Mouse (Mus musculus) embryonic facial prominence, embryonic 15.5 days (tissue): ENCODE results near the gene Dock4. TPM values are rescaled to one million over a fixed set of nuclear protein-coding genes. Genes with fewer than 3 reads are reported as not detected.

Experiments used
- ATAC-seq: fragments of 200-750 bp; cut with Nextera tagmentation; 2 replicates; pipeline ENCODE4 v1.8.0; 2017; ENCODE audit warnings: low read depth, moderate TSS enrichment; ENCODE audit not compliant: insufficient number of reproducible peaks, low FRiP score, low TSS enrichment
- H3K27ac ChIP-seq: fragments of 300-500 bp; sonication (generic); replicated peaks from 2 replicates; pipeline ENCODE4 v1.5.1; 2015; ENCODE audit warnings: mild to moderate bottlenecking, inconsistent platforms
- H3K27me3 ChIP-seq: fragments of 300-500 bp; sonication (generic); 2 replicates; pipeline ENCODE4 v1.6.1; 2015; ENCODE audit warnings: inconsistent platforms
- H3K36me3 ChIP-seq: fragments of 300-500 bp; sonication (generic); 2 replicates; pipeline ENCODE4 v1.6.1; 2015; ENCODE audit warnings: mild to moderate bottlenecking, inconsistent platforms
- H3K4me1 ChIP-seq: fragments of 300-500 bp; sonication (generic); 2 replicates; pipeline ENCODE4 v1.6.1; 2015; ENCODE audit warnings: inconsistent platforms
- H3K4me2 ChIP-seq: fragments of 300-500 bp; sonication (generic); replicated peaks from 2 replicates; pipeline ENCODE4 v1.6.1; 2015; ENCODE audit warnings: mild to moderate bottlenecking, inconsistent platforms
- H3K4me3 ChIP-seq: fragments of 300-500 bp; sonication (generic); replicated peaks from 2 replicates; pipeline ENCODE4 v1.5.1; 2015; ENCODE audit warnings: mild to moderate bottlenecking, inconsistent platforms
- H3K9ac ChIP-seq: fragments of 300-500 bp; sonication (generic); 2 replicates; pipeline ENCODE4 v1.6.1; 2015; ENCODE audit warnings: inconsistent platforms
- H3K9me3 ChIP-seq: fragments of 300-500 bp; sonication (generic); replicated peaks from 2 replicates; pipeline ENCODE4 v1.6.1; 2016; ENCODE audit warnings: inconsistent platforms
- whole genome bisulfite sequencing: fragments of 180-500 bp; shearing (Covaris S2); methylation state at CpG from one replicate; pipeline ENCODE4 v1.1.7; 2015; 5-methylcytosine and 5-hydroxymethylcytosine counted together
- polyA plus RNA-seq: library from polyadenylated mRNA; unstranded; fragments of >200 nt; fragmentation: Nextera tagmentation; extraction: Ambion mirVana; gene quantifications from 2 replicates; pipeline ENCODE4 v1.2.1, GENCODE M21; 2015

Gene Dock4
- polyA plus RNA-seq, 1 experiment from 2014 or later: 12.9 TPM

GRCm38 (mm10) chr12:40805257-40805656 lies 359.5 kb downstream of the Dock4 start:
- no peak for ATAC-seq

GRCm38 (mm10) chr12:40807916-40808315 lies 362.2 kb downstream of the Dock4 start:
- no peak for ATAC-seq
- Histone ChIP-seq H3K4me1 (no peaks in the 10 kb centered on the region), H3K4me3 (no peak overlapping the region), H3K36me3 (no peaks in the 10 kb centered on the region), H3K9me3 (no peaks in the 10 kb centered on the region), H3K27ac (no peak overlapping the region), H3K4me2 (no peak overlapping the region), H3K27me3 (no peaks in the 10 kb centered on the region), H3K9ac (no peak overlapping the region)
- 97% methylated on average over 1 of the region's 1 CpGs for WGBS

More at GRCm38 (mm10) chr12:40805257-40805656, 359.5 kb downstream of the Dock4 start:
- Histone ChIP-seq H3K27ac (no peak overlapping the region), H3K4me2 (no peak overlapping the region), H3K4me3 (no peak overlapping the region), H3K27me3 (no peaks in the 10 kb centered on the region), H3K9ac (no peak overlapping the region), H3K9me3 (no peaks in the 10 kb centered on the region), H3K36me3 (no peaks in the 10 kb centered on the region), H3K4me1 (no peaks in the 10 kb centered on the region)
- 74% methylated on average over 2 of the region's 2 CpGs for WGBS

- Histone ChIP-seq H3K27me3 (no peaks in the 10 kb centered on the region), H3K9ac (no peak overlapping the region), H3K4me3 (no peak overlapping the region), H3K4me1 (no peaks in the 10 kb centered on the region), H3K27ac (no peak overlapping the region), H3K36me3 (no peaks in the 10 kb centered on the region), H3K4me2 (no peak overlapping the region), H3K9me3 (no peaks in the 10 kb centered on the region)
- no peak for ATAC-seq
- WGBS: 34% methylated on average over 2 of the region's 2 CpGs
Observed at GRCm38 (mm10) chr12:40813474-40813873, 367.7 kb downstream of the Dock4 start.

- H3K4me2 ChIP-seq: no peak overlapping the region
- no peaks in the 10 kb centered on the region for H3K36me3 ChIP-seq
- no peaks in the 10 kb centered on the region for H3K9me3 ChIP-seq
- no peak for ATAC-seq
- no peaks in the 10 kb centered on the region for H3K27me3 ChIP-seq
- no peaks in the 10 kb centered on the region for H3K4me1 ChIP-seq
- no peak overlapping the region for H3K4me3 ChIP-seq
- no peak overlapping the region for H3K27ac ChIP-seq
- H3K9ac ChIP-seq: no peak overlapping the region
Observed at GRCm38 (mm10) chr12:40814659-40815363, 369.1 kb downstream of the Dock4 start.

GRCm38 (mm10) chr12:40818046-40818708 lies 372.4 kb downstream of the Dock4 start:
- H3K4me3 ChIP-seq: no peak overlapping the region
- H3K9me3 ChIP-seq: no peaks in the 10 kb centered on the region
- H3K27me3 ChIP-seq: no peaks in the 10 kb centered on the region
- WGBS: 83% methylated on average over 6 of the region's 6 CpGs
- no peaks in the 10 kb centered on the region for H3K36me3 ChIP-seq
- no peak overlapping the region for H3K4me2 ChIP-seq
- no peaks in the 10 kb centered on the region for H3K4me1 ChIP-seq
- no peak for ATAC-seq
- H3K27ac ChIP-seq: no peak overlapping the region
- H3K9ac ChIP-seq: no peak overlapping the region

- no peak for ATAC-seq
- Histone ChIP-seq H3K9ac (no peak overlapping the region), H3K4me1 (no peaks in the 10 kb centered on the region), H3K4me2 (no peak overlapping the region), H3K27me3 (no peaks in the 10 kb centered on the region), H3K9me3 (no peaks in the 10 kb centered on the region), H3K27ac (no peak overlapping the region), H3K36me3 (no peaks in the 10 kb centered on the region), H3K4me3 (no peak overlapping the region)
- WGBS: 79% methylated on average over 5 of the region's 5 CpGs
Observed at GRCm38 (mm10) chr12:40823631-40824030, 377.9 kb downstream of the Dock4 start.

GRCm38 (mm10) chr12:40824251-40824650 lies 378.5 kb downstream of the Dock4 start:
- no peak for ATAC-seq
- H3K4me3 ChIP-seq: no peak overlapping the region
- H3K9ac ChIP-seq: no peak overlapping the region
- H3K9me3 ChIP-seq: no peaks in the 10 kb centered on the region
- no peaks in the 10 kb centered on the region for H3K36me3 ChIP-seq
- H3K4me1 ChIP-seq: no peaks in the 10 kb centered on the region
- H3K27me3 ChIP-seq: no peaks in the 10 kb centered on the region
- H3K27ac ChIP-seq: no peak overlapping the region
- WGBS: 70% methylated on average over 2 of the region's 2 CpGs
- no peak overlapping the region for H3K4me2 ChIP-seq

GRCm38 (mm10) chr12:40825935-40826460 lies 380.2 kb downstream of the Dock4 start:
- H3K27me3 ChIP-seq: no peaks in the 10 kb centered on the region
- H3K36me3 ChIP-seq: no peaks in the 10 kb centered on the region
- H3K4me3 ChIP-seq: no peak overlapping the region
- H3K9ac ChIP-seq: no peak overlapping the region
- H3K9me3 ChIP-seq: no peaks in the 10 kb centered on the region
- H3K27ac ChIP-seq: no peak overlapping the region
- H3K4me2 ChIP-seq: no peak overlapping the region
- ATAC-seq: no peak
- no peaks in the 10 kb centered on the region for H3K4me1 ChIP-seq
- WGBS: 62% methylated on average over 5 of the region's 5 CpGs

GRCm38 (mm10) chr12:40826491-40826890 lies 380.7 kb downstream of the Dock4 start:
- H3K27me3 ChIP-seq: no peaks in the 10 kb centered on the region
- no peak for ATAC-seq
- no peak overlapping the region for H3K9ac ChIP-seq
- WGBS: 18% methylated on average over 3 of the region's 3 CpGs
- H3K4me3 ChIP-seq: no peak overlapping the region
- no peaks in the 10 kb centered on the region for H3K9me3 ChIP-seq
- no peaks in the 10 kb centered on the region for H3K36me3 ChIP-seq
- H3K27ac ChIP-seq: no peak overlapping the region
- H3K4me1 ChIP-seq: no peaks in the 10 kb centered on the region
- H3K4me2 ChIP-seq: no peak overlapping the region

GRCm38 (mm10) chr12:40828025-40828424 lies 382.3 kb downstream of the Dock4 start:
- H3K27me3 ChIP-seq: no peaks in the 10 kb centered on the region
- no peak overlapping the region for H3K9ac ChIP-seq
- H3K4me1 ChIP-seq: no peaks in the 10 kb centered on the region
- no peak overlapping the region for H3K4me2 ChIP-seq
- ATAC-seq: no peak
- no peak overlapping the region for H3K27ac ChIP-seq
- H3K4me3 ChIP-seq: no peak overlapping the region
- H3K9me3 ChIP-seq: no peaks in the 10 kb centered on the region
- peaks cover 3% of the 10 kb centered on the region; the same call in 1 of the 2 replicates for H3K36me3 ChIP-seq

GRCm38 (mm10) chr12:40829269-40829668 lies 383.5 kb downstream of the Dock4 start:
- H3K27ac ChIP-seq: no peak overlapping the region
- H3K9ac ChIP-seq: no peak overlapping the region
- no peaks in the 10 kb centered on the region for H3K9me3 ChIP-seq
- no peak overlapping the region for H3K4me3 ChIP-seq
- 78% methylated on average over 1 of the region's 1 CpGs for WGBS
- no peaks in the 10 kb centered on the region for H3K27me3 ChIP-seq
- H3K36me3 ChIP-seq: peaks cover 3% of the 10 kb centered on the region; the same call in 1 of the 2 replicates
- no peaks in the 10 kb centered on the region for H3K4me1 ChIP-seq
- ATAC-seq: no peak
- H3K4me2 ChIP-seq: no peak overlapping the region
